8 mouse cellular contexts compared by ENCODE assay signal in genomic region chr4:99715783-99716416, GRCm38 (mm10). TPM values are rescaled to one million over a fixed set of nuclear protein-coding genes. Genes with fewer than 3 reads are reported as not detected.
DNase-seq lines count a peak whose midpoint lies in the region; ATAC-seq and TF ChIP-seq lines count a peak whose summit lies in the region.
"Had no signal": no experiment of that assay in that cellular context is flagged by ENCODE, and none has a peak within 500 bp of the region (broad histone marks: within the 10 kb centered on the region; RNA-seq: fewer than 3 reads in every experiment).

No protein-coding gene starts in this region.

- peaks cover 8% of the 10 kb centered on the region for H3K4me1 ChIP-seq in thymus, adult 2 months (replicated peaks; ENCODE audit: control insufficient read depth, insufficient read depth, low read length)
- peaks cover 3% of the 10 kb centered on the region; the same call in 1 of the 2 replicates for H3K4me1 ChIP-seq in liver, adult 2 months (ENCODE audit: control insufficient read depth, insufficient read depth, low read length)
- H3K4me1 ChIP-seq in stomach, postnatal 0 days (replicated peaks; ENCODE audit: control insufficient read depth, insufficient read depth): 0 out of 2 replicates have a peak, but pooled peaks cover 4% of the 10 kb centered on the region

- no peak for TF ChIP-seq CTCF in thymus, adult 2 months (IDR thresholded peaks at IDR 0.05; ENCODE audit: borderline replicate concordance, control insufficient read depth, extremely low read depth, insufficient read depth, low read length, poor library complexity)
- no peak for TF ChIP-seq CTCF in liver, adult 2 months (IDR thresholded peaks at IDR 0.05; ENCODE audit: low read depth, low read length)
- no peak for TF ChIP-seq CTCF in stomach, postnatal 0 days (IDR thresholded peaks at IDR 0.05; ENCODE audit: low read depth)

- H3K36me3 ChIP-seq in thymus, adult 2 months (ENCODE audit: control insufficient read depth, insufficient read depth, low read length): no peaks in the 10 kb centered on the region
- peaks cover 2% of the 10 kb centered on the region; the same call in 1 of the 2 replicates for H3K36me3 ChIP-seq in liver, adult 2 months (ENCODE audit: control insufficient read depth, insufficient read depth, low read length)
- no peaks in the 10 kb centered on the region for H3K36me3 ChIP-seq in stomach, postnatal 0 days (ENCODE audit: control insufficient read depth, insufficient read depth, low read length)

- no peak; the same call in 1 of the 2 replicates for TF ChIP-seq POLR2A in thymus, adult 2 months (IDR thresholded peaks at IDR 0.05; ENCODE audit: control insufficient read depth, extremely low read depth, insufficient read depth, low read length, poor library complexity)
- TF ChIP-seq POLR2A in liver, adult 2 months (IDR thresholded peaks at IDR 0.05; ENCODE audit: extremely low read depth, insufficient read depth, low read length): no peak

- peak; percentile 53 for ATAC-seq in erythroid progenitor cell, adult 5-6 weeks (replicated peaks; ENCODE audit: low FRiP score, poor library complexity, severe bottlenecking)
- peak; percentile 12; the same call in 1 of the 2 replicates for ATAC-seq in stomach, postnatal 0 days (ENCODE audit: low FRiP score, low TSS enrichment)

- peak overlapping the region; percentile 68 for H3K4me3 ChIP-seq in thymus, adult 2 months (ENCODE audit: control insufficient read depth, insufficient read depth, low read length)
- peak overlapping the region; percentile 76 for H3K4me3 ChIP-seq in liver, adult 2 months (ENCODE audit: insufficient read depth, low read depth, low read length)
- peak overlapping the region; percentile 74 for H3K4me3 ChIP-seq in stomach, postnatal 0 days (ENCODE audit: low read depth, low read length)

- no peaks in the 10 kb centered on the region for H3K79me2 ChIP-seq in liver, adult 2 months (ENCODE audit: control insufficient read depth, insufficient read depth, low read length)

- no peak for DNase-seq in thymus, adult 2 months
- no peak for DNase-seq in thymus, postnatal 14 days
- DNase-seq in liver, adult 2 months (ENCODE audit: extremely low read depth, low read depth, low spot score): no peak
- DNase-seq in stomach, postnatal 0 days (ENCODE audit: low spot score): no peak
- DNase-seq in B cell, adult 2 months: no peak
- DNase-seq in Muller cell, postnatal 12 days (ENCODE audit: inconsistent ontology term): no peak

- H3K27me3 ChIP-seq in thymus, adult 2 months (ENCODE audit: control insufficient read depth, insufficient read depth, low read length): no peaks in the 10 kb centered on the region
- no peaks in the 10 kb centered on the region for H3K27me3 ChIP-seq in liver, adult 2 months (ENCODE audit: control insufficient read depth, insufficient read depth, low read length)
- H3K27me3 ChIP-seq in stomach, postnatal 0 days (ENCODE audit: control insufficient read depth, insufficient read depth, low read length): no peaks in the 10 kb centered on the region

- H3K9me3 ChIP-seq in stomach, postnatal 0 days (ENCODE audit: control insufficient read depth, low read length): no peaks in the 10 kb centered on the region

- H3K9ac ChIP-seq in liver, adult 2 months (ENCODE audit: low read depth, low read length): peak overlapping the region; percentile 75
- peak overlapping the region; percentile 89 for H3K9ac ChIP-seq in stomach, postnatal 0 days (ENCODE audit: low read length)

- H3K4me2 ChIP-seq in stomach, postnatal 0 days (replicated peaks; ENCODE audit: low read depth): peak overlapping the region; percentile 86

- no peak overlapping the region for H3K27ac ChIP-seq in thymus, adult 2 months (ENCODE audit: control insufficient read depth, insufficient read depth, low read length)
- H3K27ac ChIP-seq in liver, adult 2 months (replicated peaks; ENCODE audit: insufficient read depth, low read depth, low read length): no peak overlapping the region
- H3K27ac ChIP-seq in stomach, postnatal 0 days (replicated peaks): peak overlapping the region; percentile 49

- WGBS in thymus, adult 2 months: 17% methylated on average over 25 of the region's 25 CpGs
- 16% methylated on average over 25 of the region's 25 CpGs for WGBS in liver, adult 2 months
- 24% methylated on average over 25 of the region's 25 CpGs for WGBS in stomach, postnatal 0 days

- no peak for TF ChIP-seq EP300 in stomach, postnatal 0 days (optimal IDR thresholded peaks at IDR 0.05)

RNA-seq across cellular contexts. Expression of gene Alg6, which starts 0.4 kb away (rescaled TPM):
- polyA plus RNA-seq in thymus, adult 2 months (2012; rRNA removed): 3.9 and 5.0 TPM in 2 replicates
- 12.6 and 18.0 TPM in 2 replicates for total RNA-seq in erythroid progenitor cell, adult 5-6 weeks (2015; ENCODE audit: low replicate concordance)
- 14.2 and 27.9 TPM in 2 replicates for total RNA-seq in erythroid progenitor cell, adult 5-6 weeks (2017; ENCODE audit: low replicate concordance)
- total RNA-seq in liver, adult 2 months (2014; rRNA removed): 10.5 and 15.5 TPM in 2 replicates
- 1.9 and 3.2 TPM in 2 replicates for polyA plus RNA-seq in liver, adult 2 months (2012; rRNA removed)
- 7.6 and 7.8 TPM in 2 replicates for polyA plus RNA-seq in stomach, postnatal 0 days (2015; fragmentation: Nextera tagmentation; extraction: Ambion mirVana)

RNA-seq across cellular contexts. Expression of gene Foxd3, which starts 59.8 kb away (rescaled TPM):
- 1.5 and 1.8 TPM in 2 replicates for polyA plus RNA-seq in thymus, adult 2 months (2012; rRNA removed)
- total RNA-seq in erythroid progenitor cell, adult 5-6 weeks (2015; ENCODE audit: low replicate concordance): not detected in 2 replicates
- not detected in 2 replicates for total RNA-seq in erythroid progenitor cell, adult 5-6 weeks (2017; ENCODE audit: low replicate concordance)
- not detected in 2 replicates for total RNA-seq in liver, adult 2 months (2014; rRNA removed)
- not detected in 2 replicates for polyA plus RNA-seq in liver, adult 2 months (2012; rRNA removed)
- polyA plus RNA-seq in stomach, postnatal 0 days (2015; fragmentation: Nextera tagmentation; extraction: Ambion mirVana): 0.62 and 0.65 TPM in 2 replicates
- total RNA-seq: layer of hippocampus, postnatal 25 days had no signal
